ENCODE assay signal across 10 mouse cellular contexts in the genomic region with DNA sequence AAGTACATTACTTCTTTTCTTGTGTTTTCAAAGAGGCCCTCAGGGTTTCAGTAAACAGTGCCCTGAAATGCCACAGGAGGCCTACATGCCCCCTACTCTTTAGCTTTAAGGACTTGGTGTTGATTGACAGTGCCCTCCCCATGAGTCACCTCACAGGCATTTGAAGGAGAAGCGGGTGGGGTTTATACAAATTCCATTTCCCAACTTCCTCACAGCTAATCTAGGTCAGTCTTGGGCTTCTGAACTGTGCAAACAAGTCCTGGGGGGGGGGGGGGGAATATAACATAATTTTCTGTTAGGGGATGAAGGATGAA. TPM values are rescaled to one million over a fixed set of nuclear protein-coding genes. Genes with fewer than 3 reads are reported as not detected.
DNase-seq lines count a peak whose midpoint lies in the region; ATAC-seq and TF ChIP-seq lines count a peak whose summit lies in the region.
"Had no signal": no experiment of that assay in that cellular context is flagged by ENCODE, and none has a peak within 500 bp of the region (broad histone marks: within the 10 kb centered on the region; RNA-seq: fewer than 3 reads in every experiment).

No protein-coding gene starts in this region.

- TF ChIP-seq EP300 in stomach, postnatal 0 days (optimal IDR thresholded peaks at IDR 0.05), result no peak

- H3K27me3 ChIP-seq in forebrain, embryonic 11.5 days (ENCODE audit: control insufficient read depth, insufficient read depth, low read length), result no peaks in the 10 kb centered on the region
- no peaks in the 10 kb centered on the region for H3K27me3 ChIP-seq in forebrain, embryonic 15.5 days
- H3K27me3 ChIP-seq in limb, embryonic 14.5 days (ENCODE audit: control insufficient read depth, insufficient read depth, low read length), result no peaks in the 10 kb centered on the region
- H3K27me3 ChIP-seq in stomach, postnatal 0 days (ENCODE audit: control insufficient read depth, insufficient read depth, low read length), result no peaks in the 10 kb centered on the region
- H3K27me3 ChIP-seq: embryonic facial prominence, embryonic 15.5 days; neural tube, embryonic 12.5 days had no signal

- peaks cover under 1% of the 10 kb centered on the region for H3K36me3 ChIP-seq in forebrain, embryonic 11.5 days (ENCODE audit: control insufficient read depth, insufficient read depth, low read length)
- H3K36me3 ChIP-seq in forebrain, embryonic 15.5 days, result no peaks in the 10 kb centered on the region
- H3K36me3 ChIP-seq in limb, embryonic 14.5 days (ENCODE audit: control insufficient read depth, insufficient read depth, low read length), result no peaks in the 10 kb centered on the region
- peaks cover 2% of the 10 kb centered on the region; the same call in 1 of the 2 replicates for H3K36me3 ChIP-seq in stomach, postnatal 0 days (ENCODE audit: control insufficient read depth, insufficient read depth, low read length)
- H3K36me3 ChIP-seq: embryonic facial prominence, embryonic 15.5 days had no signal

- H3K9ac ChIP-seq in forebrain, embryonic 11.5 days (ENCODE audit: low read length), result no peak overlapping the region
- no peak overlapping the region for H3K9ac ChIP-seq in forebrain, embryonic 15.5 days (replicated peaks)
- no peak overlapping the region for H3K9ac ChIP-seq in limb, embryonic 14.5 days (ENCODE audit: low read depth, low read length, severe bottlenecking)
- H3K9ac ChIP-seq in stomach, postnatal 0 days (ENCODE audit: low read length), result no peak overlapping the region
- H3K9ac ChIP-seq: embryonic facial prominence, embryonic 15.5 days; neural tube, embryonic 12.5 days had no signal

- H3K4me1 ChIP-seq in forebrain, embryonic 11.5 days (replicated peaks; ENCODE audit: control insufficient read depth, insufficient read depth, low read length), result no peaks in the 10 kb centered on the region
- H3K4me1 ChIP-seq in forebrain, embryonic 15.5 days, result no peaks in the 10 kb centered on the region
- no peaks in the 10 kb centered on the region; the same call in 1 of the 2 replicates for H3K4me1 ChIP-seq in limb, embryonic 14.5 days (ENCODE audit: control insufficient read depth, insufficient read depth, low read length)
- no peaks in the 10 kb centered on the region for H3K4me1 ChIP-seq in stomach, postnatal 0 days (replicated peaks; ENCODE audit: control insufficient read depth, insufficient read depth)
- H3K4me1 ChIP-seq: embryonic facial prominence, embryonic 15.5 days; neural tube, embryonic 12.5 days had no signal

- no peaks in the 10 kb centered on the region for H3K9me3 ChIP-seq in forebrain, embryonic 11.5 days (ENCODE audit: control insufficient read depth, low read length)
- H3K9me3 ChIP-seq in forebrain, embryonic 15.5 days, result no peaks in the 10 kb centered on the region
- H3K9me3 ChIP-seq in limb, embryonic 14.5 days (ENCODE audit: control insufficient read depth, low read length), result no peaks in the 10 kb centered on the region
- H3K9me3 ChIP-seq in stomach, postnatal 0 days (ENCODE audit: control insufficient read depth, low read length), result no peaks in the 10 kb centered on the region
- H3K9me3 ChIP-seq: embryonic facial prominence, embryonic 15.5 days; neural tube, embryonic 12.5 days had no signal

- TF ChIP-seq POLR2A in limb, embryonic 14.5 days (IDR thresholded peaks at IDR 0.05; ENCODE audit: borderline replicate concordance, extremely low read depth, insufficient read depth, insufficient read length), result no peak

- WGBS in forebrain, embryonic 11.5 days, result 18% methylated on average over 1 of the region's 1 CpGs
- WGBS in forebrain, embryonic 15.5 days, result 37% methylated on average over 1 of the region's 1 CpGs
- 48% methylated on average over 1 of the region's 1 CpGs for whole genome bisulfite sequencing in limb, embryonic 14.5 days
- 30% methylated on average over 1 of the region's 1 CpGs for WGBS in stomach, postnatal 0 days

- peak; percentile 49 for DNase-seq in forebrain, embryonic 11.5 days (ENCODE audit: low spot score)
- DNase-seq in spleen, postnatal 4 days (ENCODE audit: low spot score in 2 of 2), result peak; percentile 13 to 57
- no peak for DNase-seq in spleen, postnatal 10 days (ENCODE audit: low spot score in 2 of 2)
- no peak for DNase-seq in limb, embryonic 14.5 days (ENCODE audit: low spot score)
- peak; percentile 59 for DNase-seq in stomach, postnatal 0 days (ENCODE audit: low spot score)
- DNase-seq in yolk sac, embryonic 10.5 days (ENCODE audit: low spot score), result no peak

- no peak overlapping the region for H3K27ac ChIP-seq in forebrain, embryonic 11.5 days (ENCODE audit: low read depth, low read length)
- no peak overlapping the region for H3K27ac ChIP-seq in forebrain, embryonic 15.5 days (replicated peaks)
- 0 out of 2 replicates have a peak overlapping the region, but pooled peaks have one; percentile 13 for H3K27ac ChIP-seq in limb, embryonic 14.5 days (replicated peaks; ENCODE audit: low read depth, low read length)
- peak overlapping the region; percentile 76 for H3K27ac ChIP-seq in stomach, postnatal 0 days (replicated peaks)
- H3K27ac ChIP-seq: embryonic facial prominence, embryonic 15.5 days; neural tube, embryonic 12.5 days had no signal

- no peak overlapping the region for H3K4me2 ChIP-seq in forebrain, embryonic 11.5 days (ENCODE audit: low read depth, low read length, severe bottlenecking)
- no peak overlapping the region for H3K4me2 ChIP-seq in forebrain, embryonic 15.5 days (replicated peaks)
- no peak overlapping the region for H3K4me2 ChIP-seq in limb, embryonic 14.5 days (replicated peaks; ENCODE audit: low read depth, low read length, severe bottlenecking)
- no peak overlapping the region for H3K4me2 ChIP-seq in stomach, postnatal 0 days (replicated peaks; ENCODE audit: low read depth)
- H3K4me2 ChIP-seq: embryonic facial prominence, embryonic 15.5 days; neural tube, embryonic 12.5 days had no signal

- peak; percentile 52 for ATAC-seq in forebrain, embryonic 11.5 days (replicated peaks; ENCODE audit: low FRiP score)
- ATAC-seq in forebrain, embryonic 15.5 days (replicated peaks), result no peak
- ATAC-seq in limb, embryonic 14.5 days (ENCODE audit: low FRiP score, low read depth), result no peak
- peak; percentile 82 for ATAC-seq in stomach, postnatal 0 days (ENCODE audit: low FRiP score, low TSS enrichment)
- no peak for ATAC-seq in frontal cortex, adult (ENCODE audit: low TSS enrichment)

- no peak overlapping the region for H3K4me3 ChIP-seq in forebrain, embryonic 11.5 days (ENCODE audit: low read depth, low read length)
- H3K4me3 ChIP-seq in forebrain, embryonic 15.5 days, result no peak overlapping the region
- H3K4me3 ChIP-seq in limb, embryonic 14.5 days (replicated peaks; ENCODE audit: low read length), result no peak overlapping the region
- H3K4me3 ChIP-seq in stomach, postnatal 0 days (ENCODE audit: low read depth, low read length), result no peak overlapping the region
- H3K4me3 ChIP-seq: embryonic facial prominence, embryonic 15.5 days; neural tube, embryonic 12.5 days had no signal

- TF ChIP-seq CTCF in stomach, postnatal 0 days (IDR thresholded peaks at IDR 0.05; ENCODE audit: low read depth), result no peak

RNA-seq across cellular contexts. Expression of gene Mpeg1, which starts 3.1 kb away (rescaled TPM):
- polyA plus RNA-seq in forebrain, embryonic 11.5 days (2014; fragmentation: Nextera tagmentation; extraction: Ambion mirVana), result 0.28 and 0.41 TPM in 2 replicates
- 0.55 and 0.56 TPM in 2 replicates for polyA plus RNA-seq in forebrain, embryonic 15.5 days (2015; fragmentation: Nextera tagmentation; extraction: Ambion mirVana)
- 3.5 and 3.6 TPM in 2 replicates for polyA plus RNA-seq in limb, embryonic 14.5 days (2012; rRNA removed)
- 0.92 and 1.00 TPM in 2 replicates for polyA plus RNA-seq in limb, embryonic 14.5 days (2014; fragmentation: Nextera tagmentation; extraction: Ambion mirVana)
- polyA plus RNA-seq in stomach, postnatal 0 days (2015; fragmentation: Nextera tagmentation; extraction: Ambion mirVana), result 0.71 and 0.84 TPM in 2 replicates

RNA-seq across cellular contexts. Expression of gene Pfpl, which starts 36.0 kb away (rescaled TPM):
- not detected in 2 replicates for polyA plus RNA-seq in forebrain, embryonic 11.5 days (2014; fragmentation: Nextera tagmentation; extraction: Ambion mirVana)
- not detected in 2 replicates for polyA plus RNA-seq in forebrain, embryonic 15.5 days (2015; fragmentation: Nextera tagmentation; extraction: Ambion mirVana)
- polyA plus RNA-seq in limb, embryonic 14.5 days (2012; rRNA removed), result not detected in 2 replicates
- polyA plus RNA-seq in limb, embryonic 14.5 days (2014; fragmentation: Nextera tagmentation; extraction: Ambion mirVana), result not detected in 2 replicates
- not detected in 2 replicates for polyA plus RNA-seq in stomach, postnatal 0 days (2015; fragmentation: Nextera tagmentation; extraction: Ambion mirVana)
- polyA plus RNA-seq: embryonic facial prominence, embryonic 15.5 days; neural tube, embryonic 12.5 days had no signal

RNA-seq across cellular contexts. Expression of gene Dtx4, which starts 37.6 kb away (rescaled TPM):
- 39.8 and 40.2 TPM in 2 replicates for polyA plus RNA-seq in forebrain, embryonic 11.5 days (2014; fragmentation: Nextera tagmentation; extraction: Ambion mirVana)
- 16.8 and 19.3 TPM in 2 replicates for polyA plus RNA-seq in forebrain, embryonic 15.5 days (2015; fragmentation: Nextera tagmentation; extraction: Ambion mirVana)
- 10.3 and 10.6 TPM in 2 replicates for polyA plus RNA-seq in limb, embryonic 14.5 days (2012; rRNA removed)
- 10.4 TPM in 2 replicates for polyA plus RNA-seq in limb, embryonic 14.5 days (2014; fragmentation: Nextera tagmentation; extraction: Ambion mirVana)
- polyA plus RNA-seq in stomach, postnatal 0 days (2015; fragmentation: Nextera tagmentation; extraction: Ambion mirVana), result 6.2 and 7.1 TPM in 2 replicates

RNA-seq across cellular contexts. Expression of gene Olfr1441, which starts 46.4 kb away (rescaled TPM):
- polyA plus RNA-seq in forebrain, embryonic 11.5 days (2014; fragmentation: Nextera tagmentation; extraction: Ambion mirVana), result not detected in 2 replicates
- polyA plus RNA-seq in forebrain, embryonic 15.5 days (2015; fragmentation: Nextera tagmentation; extraction: Ambion mirVana), result not detected in 2 replicates
- polyA plus RNA-seq in limb, embryonic 14.5 days (2012; rRNA removed), result not detected in 2 replicates
- polyA plus RNA-seq in limb, embryonic 14.5 days (2014; fragmentation: Nextera tagmentation; extraction: Ambion mirVana), result not detected in 2 replicates
- polyA plus RNA-seq in stomach, postnatal 0 days (2015; fragmentation: Nextera tagmentation; extraction: Ambion mirVana), result not detected in 2 replicates
- polyA plus RNA-seq: neural tube, embryonic 12.5 days had no signal

Comparison
In these comparisons a context has a peak if more than half of its experiments do, and no peak if none do; other contexts are left out.
1. ATAC-seq: peak in forebrain, embryonic 11.5 days (single experiment) and stomach, postnatal 0 days (single experiment); none in forebrain, embryonic 15.5 days (single experiment), limb, embryonic 14.5 days (single experiment) and frontal cortex, adult (single experiment).
2. DNase-seq: peak in forebrain, embryonic 11.5 days (single experiment), spleen, postnatal 4 days (2 of 2) and stomach, postnatal 0 days (single experiment); none in spleen, postnatal 10 days (0 of 2), limb, embryonic 14.5 days (single experiment) and yolk sac, embryonic 10.5 days (single experiment).
3. H3K27ac ChIP-seq: peak in limb, embryonic 14.5 days (single experiment) and stomach, postnatal 0 days (single experiment); none in forebrain, embryonic 11.5 days (single experiment) and forebrain, embryonic 15.5 days (single experiment).